Mouse (Mus musculus): ENCODE results near the gene Atp23. TPM values are rescaled to one million over a fixed set of nuclear protein-coding genes. Genes with fewer than 3 reads are reported as not detected.
"Not testable (repeated sequence)": the region's sequence is repeated elsewhere in the genome, so short reads cannot be mapped to it uniquely, and the experiment has no call there.

The Atp23 gene
- total RNA-seq, 2 experiments from 2014 or later, result 3.8 to 3.9 TPM

GRCm38 (mm10) chr10:126831329-126831728 lies 69.8 kb downstream of the Atp23 start:
- intact Hi-C loops (cut with DNase I), result no loop called here

GRCm38 (mm10) chr10:126828618-126829017 lies 72.5 kb downstream of the Atp23 start:
- no peak for DNase-seq
- intact Hi-C loops (cut with DNase I), result no loop called here

More at GRCm38 (mm10) chr10:126831329-126831728, 69.8 kb downstream of the Atp23 start:
- no peak for DNase-seq

- DNase-seq, result no peak
- intact Hi-C loops (cut with DNase I), result no loop called here
These were observed 73.1 kb downstream of the Atp23 start for GRCm38 (mm10) chr10:126827941-126828593.

- intact Hi-C loops (cut with DNase I), result no loop called here
- no peak for DNase-seq
These were observed 74.2 kb downstream of the Atp23 start for GRCm38 (mm10) chr10:126826982-126827381.

GRCm38 (mm10) chr10:126826216-126826615 lies 74.9 kb downstream of the Atp23 start:
- intact Hi-C loops (cut with DNase I); DNase-seq: not testable (repeated sequence)

GRCm38 (mm10) chr10:126822418-126822817 lies 78.7 kb downstream of the Atp23 start:
- no peak for DNase-seq
- intact Hi-C loops (cut with DNase I), result no loop called here

Other genes starting within 250 kb of the Atp23 start
- 100 to 1,000 TPM; 104 to 122 TPM for gene Ctdsp2, start 77.4 kb upstream of the Atp23 start, total RNA-seq (2021)
- gene Avil, start 99.4 kb upstream of the Atp23 start, total RNA-seq (2021), result under 1 TPM; 0.19 to 0.56 TPM
- 10 to 100 TPM; 49.8 to 60.5 TPM for gene Tsfm, start 129.5 kb upstream of the Atp23 start, total RNA-seq (2021)
- gene Mettl1, start 140.1 kb upstream of the Atp23 start, total RNA-seq (2021), result 1 to 10 TPM; 5.0 to 6.0 TPM
- gene Eef1akmt3, start 140.2 kb upstream of the Atp23 start, total RNA-seq (2021), result under 1 TPM in 1 of 2 experiments, not detected in 1; 0.12 TPM
- gene Cyp27b1, start 146.9 kb upstream of the Atp23 start, total RNA-seq (2021), result under 1 TPM; 0.27 to 0.50 TPM
- gene March9, start 158.8 kb upstream of the Atp23 start, total RNA-seq (2021), result 1 to 10 TPM; 1.6 TPM
- gene Cdk4, start 162.2 kb upstream of the Atp23 start, total RNA-seq (2021), result 100 to 1,000 TPM in 1 of 2 experiments, 10 to 100 TPM in 1; 92.4 to 113 TPM
- 10 to 100 TPM; 47.3 to 50.0 TPM for gene Tspan31, start 168.9 kb upstream of the Atp23 start, total RNA-seq (2021)
- gene Agap2, start 173.9 kb upstream of the Atp23 start, total RNA-seq (2021), result 10 to 100 TPM; 12.2 to 12.3 TPM
- gene Os9, start 219.8 kb upstream of the Atp23 start, total RNA-seq (2021), result 10 to 100 TPM; 29.3 to 34.8 TPM

All from heart, postnatal 14 days (tissue).